Mouse (Mus musculus) telencephalon, adult 2 months (tissue): ENCODE results near the gene Neurog3.

ENCODE experiments used
- DNase-seq: peaks from one replicate; pipeline ENCODE4 v3.0.0-alpha.2; 2011; ENCODE audit warnings: low read depth, low spot score

Gene Neurog3

GRCm38 (mm10) chr10:62137150-62137549 is 4.3 kb downstream of the Neurog3 start:
- no peak for DNase-seq

GRCm38 (mm10) chr10:62138040-62138439 is 5.2 kb downstream of the Neurog3 start:
- no peak for DNase-seq

GRCm38 (mm10) chr10:62143820-62144219 is 10.9 kb downstream of the Neurog3 start, which contains the start of gene Fam241b:
TSS of gene Fam241b (minus strand) at chr10:62143920.
- no peak for DNase-seq

- no peak for DNase-seq
Observed at GRCm38 (mm10) chr10:62145957-62146356, 13.1 kb downstream of the Neurog3 start.

GRCm38 (mm10) chr10:62147466-62148248 is 14.8 kb downstream of the Neurog3 start:
- no peak for DNase-seq

- no peak for DNase-seq
Observed at GRCm38 (mm10) chr10:62149929-62150328, 17.0 kb downstream of the Neurog3 start.

- DNase-seq, result no peak
Observed at GRCm38 (mm10) chr10:62162410-62162809, 29.5 kb downstream of the Neurog3 start.

- no peak for DNase-seq
Observed at GRCm38 (mm10) chr10:62172841-62173553, 40.1 kb downstream of the Neurog3 start.

GRCm38 (mm10) chr10:62173941-62174448 is 41.1 kb downstream of the Neurog3 start:
- DNase-seq, result no peak

GRCm38 (mm10) chr10:62174533-62175313 is 41.8 kb downstream of the Neurog3 start:
- DNase-seq, result no peak

GRCm38 (mm10) chr10:62179944-62180343 is 47.1 kb downstream of the Neurog3 start:
- no peak for DNase-seq

GRCm38 (mm10) chr10:62181701-62182100 is 48.8 kb downstream of the Neurog3 start:
- no peak for DNase-seq

- DNase-seq, result no peak
Observed at GRCm38 (mm10) chr10:62182471-62183014, 49.7 kb downstream of the Neurog3 start.

- DNase-seq, result peak; percentile 89
Observed at GRCm38 (mm10) chr10:62183053-62183452, 50.2 kb downstream of the Neurog3 start.
